Mouse (Mus musculus) neural tube, embryonic 14.5 days (tissue): ENCODE measurements around the gene Mapkapk5. TPM values are rescaled to one million over a fixed set of nuclear protein-coding genes. Genes with fewer than 3 reads are reported as not detected.

ENCODE experiments used
- ATAC-seq: fragments of 200-750 bp; cut with Nextera tagmentation; 2 replicates; pipeline ENCODE4 v1.8.0; 2017; ENCODE audit warnings: low read depth, mild to moderate bottlenecking, moderate TSS enrichment, moderate library complexity
- H3K27ac ChIP-seq: fragments of 300-500 bp; sonication (generic); 2 replicates; pipeline ENCODE4 v1.5.1; 2014; ENCODE audit warnings: low read depth, mild to moderate bottlenecking, control low read depth, low read length, moderate library complexity, mixed read lengths
- H3K27me3 ChIP-seq: fragments of 300-500 bp; sonication (generic); 2 replicates; pipeline ENCODE4 v1.6.1; 2014; ENCODE audit warnings: low read length; ENCODE audit not compliant: control insufficient read depth, insufficient read depth
- H3K36me3 ChIP-seq: fragments of 300-500 bp; sonication (generic); 2 replicates; pipeline ENCODE4 v1.6.1; 2014; ENCODE audit warnings: low read length, mixed read lengths; ENCODE audit not compliant: control insufficient read depth, insufficient read depth
- H3K4me1 ChIP-seq: fragments of 300-500 bp; sonication (generic); 2 replicates; pipeline ENCODE4 v1.6.1; 2014; ENCODE audit warnings: low read length; ENCODE audit not compliant: control insufficient read depth, insufficient read depth
- H3K4me2 ChIP-seq: fragments of 300-500 bp; sonication (generic); 2 replicates; pipeline ENCODE4 v1.6.1; 2014; ENCODE audit warnings: mild to moderate bottlenecking, low read depth, low read length, control low read depth
- H3K4me3 ChIP-seq: fragments of 300-500 bp; sonication (generic); 2 replicates; pipeline ENCODE4 v1.5.1; 2014; ENCODE audit warnings: low read depth, low read length, control low read depth, mixed read lengths
- H3K9ac ChIP-seq: fragments of 300-500 bp; sonication (generic); replicated peaks from 2 replicates; pipeline ENCODE4 v1.6.1; 2014; ENCODE audit warnings: low read depth, mild to moderate bottlenecking, control low read depth, low read length, mixed read lengths
- H3K9me3 ChIP-seq: fragments of 300-500 bp; sonication (generic); 2 replicates; pipeline ENCODE4 v1.6.1; 2016; ENCODE audit warnings: low read length; ENCODE audit not compliant: control insufficient read depth
- WGBS: fragments of 180-500 bp; shearing (Covaris S2); extraction: QIAGEN DNeasy Blood & Tissue Kit; methylation state at CpG from one replicate; pipeline ENCODE4 v1.1.7; 2014; 5-methylcytosine and 5-hydroxymethylcytosine counted together
- polyA plus RNA-seq: library from polyadenylated mRNA; unstranded; fragments of >200 nt; fragmentation: Nextera tagmentation; extraction: Ambion mirVana; gene quantifications from 2 replicates; pipeline ENCODE4 v1.2.1, GENCODE M21; 2014

Gene Mapkapk5
- polyA plus RNA-seq, 1 experiment from 2014 or later = 75.5 TPM

DNA sequence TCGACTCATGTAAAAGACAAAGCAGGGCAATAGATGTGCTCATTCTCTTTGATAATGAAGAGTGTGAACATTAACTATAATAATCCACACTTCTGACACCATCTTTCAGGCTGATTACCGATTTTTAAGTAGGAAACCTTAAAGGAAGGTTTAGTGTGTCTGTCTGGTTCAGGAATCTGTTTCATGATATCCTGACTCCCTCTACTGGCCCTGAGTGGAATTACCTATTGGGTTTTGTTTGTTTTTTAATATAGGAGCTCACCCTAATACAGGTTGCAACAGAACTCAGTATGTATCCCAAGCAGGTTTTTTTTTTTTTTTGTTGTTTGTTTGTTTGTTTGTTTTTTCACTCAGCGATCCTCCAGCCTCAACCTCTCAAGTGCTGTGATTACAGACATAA is 68.0 kb downstream of the Mapkapk5 start:
- WGBS = 43% methylated on average over 3 of the region's 3 CpGs
- Histone ChIP-seq H3K9ac (no peak overlapping the region), H3K9me3 (no peaks in the 10 kb centered on the region), H3K27me3 (no peaks in the 10 kb centered on the region), H3K4me2 (no peak overlapping the region), H3K4me1 (no peaks in the 10 kb centered on the region), H3K36me3 (no peaks in the 10 kb centered on the region), H3K4me3 (no peak overlapping the region), H3K27ac (no peak overlapping the region)
- ATAC-seq = no peak

DNA sequence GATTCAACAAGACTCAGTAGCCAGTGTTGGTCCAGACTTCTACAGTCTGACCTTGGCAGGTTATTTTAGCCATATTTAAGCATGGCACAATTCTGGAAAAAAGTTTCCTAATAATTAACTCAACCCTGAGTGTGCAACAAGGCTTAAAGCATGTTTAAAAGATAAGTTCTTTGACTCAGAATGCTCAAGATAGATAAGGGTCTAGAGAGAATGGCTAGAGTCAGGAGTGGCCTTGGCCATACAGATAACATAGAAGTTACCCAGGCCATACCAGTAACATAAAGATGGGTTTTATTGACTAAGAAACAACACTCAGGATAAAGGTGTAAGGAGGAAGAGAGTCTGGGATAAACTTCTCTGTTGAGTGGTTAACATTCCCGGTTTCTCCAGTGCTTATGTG is 69.7 kb downstream of the Mapkapk5 start:
- Histone ChIP-seq H3K36me3 (no peaks in the 10 kb centered on the region), H3K4me2 (no peak overlapping the region), H3K27ac (no peak overlapping the region), H3K4me3 (no peak overlapping the region), H3K27me3 (no peaks in the 10 kb centered on the region), H3K9me3 (no peaks in the 10 kb centered on the region), H3K4me1 (no peaks in the 10 kb centered on the region), H3K9ac (no peak overlapping the region)
- no peak for ATAC-seq
- WGBS = 74% methylated on average over 1 of the region's 1 CpGs

Other genes with a start within 250 kb of the Mapkapk5 start
- gene Trafd1, start 160.3 kb downstream of the Mapkapk5 start, polyA plus RNA-seq = 117 and 121 TPM in 2 replicates
- gene Naa25, start 148.0 kb downstream of the Mapkapk5 start, polyA plus RNA-seq = 62.0 and 64.4 TPM in 2 replicates
- gene Tmem116, start 94.0 kb downstream of the Mapkapk5 start, polyA plus RNA-seq = 2.2 and 3.4 TPM in 2 replicates
- 146 and 155 TPM in 2 replicates for gene Erp29, start 93.4 kb downstream of the Mapkapk5 start, polyA plus RNA-seq
- 0.36 TPM in 1 of 2 replicates, not detected in the other for gene Adam1b, start 42.5 kb downstream of the Mapkapk5 start, polyA plus RNA-seq
- gene Adam1a, start 423 bp downstream of the Mapkapk5 start, polyA plus RNA-seq = 6.8 and 6.9 TPM in 2 replicates
- gene Gm42878, start 423 bp downstream of the Mapkapk5 start, polyA plus RNA-seq = not detected in 2 replicates
- gene Aldh2, start 47.9 kb upstream of the Mapkapk5 start, polyA plus RNA-seq = 39.0 and 66.5 TPM in 2 replicates
- 1.1 and 2.1 TPM in 2 replicates for gene Acad12, start 73.0 kb upstream of the Mapkapk5 start, polyA plus RNA-seq
- 1.3 and 1.9 TPM in 2 replicates for gene Acad10, start 114.6 kb upstream of the Mapkapk5 start, polyA plus RNA-seq
- 35.0 and 46.7 TPM in 2 replicates for gene Brap, start 114.7 kb upstream of the Mapkapk5 start, polyA plus RNA-seq
- gene Atxn2, start 165.4 kb upstream of the Mapkapk5 start, polyA plus RNA-seq = 93.7 and 94.8 TPM in 2 replicates